Mouse (Mus musculus) embryonic fibroblast, embryonic 13.5 days (primary cell): ENCODE measurements around the gene Abca13.

Experiments
- CTCF ChIP-seq: IDR thresholded peaks from 2 replicates; pipeline ENCODE4 v1.5.1; 2011; ENCODE audit warnings: mild to moderate bottlenecking, control low read depth, low read length, moderate library complexity, borderline replicate concordance; ENCODE audit not compliant: insufficient read depth
- POLR2A ChIP-seq: IDR thresholded peaks from 2 replicates; pipeline ENCODE4 v1.6.1; 2011; ENCODE audit warnings: low read depth, mild to moderate bottlenecking, control low read depth, low read length, moderate library complexity

- no peak for TF ChIP-seq CTCF
- TF ChIP-seq POLR2A: no peak
Observed at GRCm38 (mm10) chr11:9427411-9427810, 235.7 kb downstream of the Abca13 start.
